19 mouse cellular contexts compared by ENCODE assay signal in the genomic region with DNA sequence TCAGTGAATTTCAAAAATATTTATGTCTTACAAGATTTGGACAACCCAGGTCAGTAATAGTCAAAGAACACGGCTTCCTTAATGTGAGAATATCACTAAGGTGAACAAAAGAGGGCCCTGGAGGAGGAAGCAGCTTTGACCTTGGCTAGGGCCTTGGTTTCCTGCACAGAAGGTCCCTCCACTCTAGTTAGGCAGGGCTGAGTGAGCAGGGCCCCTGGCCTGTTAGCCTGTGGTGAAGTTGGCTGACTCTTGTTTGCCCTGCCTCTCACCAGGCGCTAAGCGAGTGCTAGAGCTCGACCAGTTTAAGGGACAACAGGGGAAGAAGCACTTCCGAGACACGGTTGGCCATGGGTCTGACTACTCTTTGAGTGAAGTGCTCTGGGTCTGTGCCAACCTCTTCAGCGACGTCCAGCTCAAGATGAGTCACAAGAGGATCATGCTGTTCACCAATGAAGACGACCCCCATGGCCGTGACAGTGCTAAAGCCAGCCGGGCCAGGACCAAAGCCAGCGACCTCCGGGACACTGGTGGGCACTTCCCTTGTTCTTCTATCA. TPM values are rescaled to one million over a fixed set of nuclear protein-coding genes. Genes with fewer than 3 reads are reported as not detected.
DNase-seq lines count a peak whose midpoint lies in the region; ATAC-seq and TF ChIP-seq lines count a peak whose summit lies in the region.
"Had no signal": no experiment of that assay in that cellular context is flagged by ENCODE, and none has a peak within 500 bp of the region (broad histone marks: within the 10 kb centered on the region; RNA-seq: fewer than 3 reads in every experiment).

No protein-coding gene starts in this region.

- H3K27me3 ChIP-seq in midbrain, embryonic 11.5 days (ENCODE audit: control insufficient read depth, insufficient read depth, low read length), result no peaks in the 10 kb centered on the region
- H3K27me3 ChIP-seq in midbrain, postnatal 0 days (ENCODE audit: insufficient read depth, low read length), result no peaks in the 10 kb centered on the region
- H3K27me3 ChIP-seq in hindbrain, embryonic 10.5 days (ENCODE audit: insufficient read depth, poor library complexity, severe bottlenecking), result no peaks in the 10 kb centered on the region
- H3K27me3 ChIP-seq: midbrain, embryonic 15.5 days; neural tube, embryonic 12.5 days had no signal

- H3K27ac ChIP-seq in gastrocnemius, adult 2 months, result no peak overlapping the region
- no peak overlapping the region for H3K27ac ChIP-seq in midbrain, embryonic 11.5 days (ENCODE audit: low read depth, low read length)
- no peak overlapping the region for H3K27ac ChIP-seq in midbrain, postnatal 0 days (ENCODE audit: low read depth, low read length)
- no peak overlapping the region for H3K27ac ChIP-seq in hindbrain, embryonic 10.5 days
- H3K27ac ChIP-seq: hindbrain, embryonic 14.5 days; midbrain, embryonic 15.5 days; neural tube, embryonic 12.5 days had no signal

- no peak overlapping the region for H3K4me3 ChIP-seq in gastrocnemius, adult 2 months
- no peak overlapping the region for H3K4me3 ChIP-seq in midbrain, embryonic 11.5 days (ENCODE audit: low read depth, low read length)
- no peak overlapping the region for H3K4me3 ChIP-seq in midbrain, postnatal 0 days (ENCODE audit: low read depth, low read length)
- no peak overlapping the region for H3K4me3 ChIP-seq in hindbrain, embryonic 10.5 days
- H3K4me3 ChIP-seq: erythroblast, embryonic 14.5 days; midbrain, embryonic 15.5 days; neural tube, embryonic 12.5 days had no signal

- WGBS in midbrain, embryonic 11.5 days, result 90% methylated on average over 13 of the region's 13 CpGs
- 88% methylated on average over 13 of the region's 13 CpGs for WGBS in midbrain, postnatal 0 days
- WGBS in hindbrain, embryonic 10.5 days, result 92% methylated on average over 13 of the region's 13 CpGs

- peak; percentile 24 for DNase-seq in gastrocnemius, adult 2 months
- DNase-seq in gastrocnemius, postnatal 10 days, result no peak
- peak; percentile 45 for DNase-seq in midbrain, embryonic 11.5 days (ENCODE audit: low spot score, missing footprints)
- DNase-seq in midbrain, postnatal 0 days (ENCODE audit: low spot score), result no peak
- peak; percentile 28 for DNase-seq in NIH3T3 (ENCODE audit: low read depth)
- DNase-seq in hindbrain, embryonic 10.5 days (ENCODE audit: low spot score), result no peak
- DNase-seq: B cell, adult 2 months; kidney, adult 8-10 months; layer of hippocampus, adult 9-11 months had no signal

- no peak overlapping the region for H3K4me2 ChIP-seq in midbrain, embryonic 11.5 days
- no peak overlapping the region for H3K4me2 ChIP-seq in midbrain, postnatal 0 days (ENCODE audit: low read depth, low read length, poor library complexity, severe bottlenecking)
- H3K4me2 ChIP-seq: hindbrain, embryonic 14.5 days; liver, embryonic 11.5 days; midbrain, embryonic 15.5 days; neural tube, embryonic 12.5 days had no signal

- ATAC-seq in midbrain, embryonic 11.5 days (ENCODE audit: low FRiP score), result no peak
- ATAC-seq in midbrain, postnatal 0 days (ENCODE audit: low FRiP score), result no peak
- 0 out of 2 replicates have a peak, but pooled peaks have one; percentile 42 for ATAC-seq in common myeloid progenitor, adult 5-6 weeks (replicated peaks; ENCODE audit: low read depth, poor library complexity, severe bottlenecking)
- no peak for ATAC-seq in cerebellum, adult (ENCODE audit: insufficient number of reproducible peaks, low FRiP score, low TSS enrichment)
- ATAC-seq: midbrain, embryonic 15.5 days had no signal

- no peaks in the 10 kb centered on the region for H3K9me3 ChIP-seq in midbrain, embryonic 11.5 days (ENCODE audit: control insufficient read depth, low read length)
- no peaks in the 10 kb centered on the region for H3K9me3 ChIP-seq in midbrain, postnatal 0 days (ENCODE audit: low read length)
- no peaks in the 10 kb centered on the region; the same call in 1 of the 2 replicates for H3K9me3 ChIP-seq in hindbrain, embryonic 10.5 days
- H3K9me3 ChIP-seq: midbrain, embryonic 15.5 days; neural tube, embryonic 12.5 days had no signal

- no peak for TF ChIP-seq CTCF in gastrocnemius, adult 2 months (IDR thresholded peaks at IDR 0.05)
- no peak for TF ChIP-seq CTCF in midbrain, postnatal 0 days (IDR thresholded peaks at IDR 0.05)

- intact Hi-C loops in gastrocnemius, adult 2 months (cut with DNase I), result no loop called here

- H3K9ac ChIP-seq in midbrain, embryonic 11.5 days (ENCODE audit: low read length), result no peak overlapping the region
- no peak overlapping the region for H3K9ac ChIP-seq in midbrain, postnatal 0 days (replicated peaks; ENCODE audit: low read length, poor library complexity, severe bottlenecking)
- H3K9ac ChIP-seq: hindbrain, embryonic 14.5 days; midbrain, embryonic 15.5 days; neural tube, embryonic 12.5 days had no signal

- peaks cover 15% of the 10 kb centered on the region for H3K36me3 ChIP-seq in midbrain, embryonic 11.5 days (ENCODE audit: control insufficient read depth, insufficient read depth, low read length)
- peaks cover 38% of the 10 kb centered on the region for H3K36me3 ChIP-seq in midbrain, postnatal 0 days (ENCODE audit: insufficient read depth, low read length)
- peaks cover 91% of the 10 kb centered on the region for H3K36me3 ChIP-seq in hindbrain, embryonic 10.5 days

- H3K4me1 ChIP-seq in midbrain, embryonic 11.5 days (ENCODE audit: control insufficient read depth, insufficient read depth, low read length), result no peaks in the 10 kb centered on the region
- H3K4me1 ChIP-seq in midbrain, postnatal 0 days (ENCODE audit: insufficient read depth, low read length), result no peaks in the 10 kb centered on the region
- H3K4me1 ChIP-seq in hindbrain, embryonic 10.5 days (replicated peaks), result no peaks in the 10 kb centered on the region; the same call in 1 of the 2 replicates
- H3K4me1 ChIP-seq: midbrain, embryonic 15.5 days; neural tube, embryonic 12.5 days had no signal

RNA-seq across cellular contexts. Expression of a gene that starts 11.1 kb away (rescaled TPM):
- total RNA-seq in gastrocnemius, adult 2 months (2021), result 10 to 100 TPM; 14.5 to 20.8 TPM
- total RNA-seq in gastrocnemius, postnatal 10 days (2021), result 10 to 100 TPM; 18.5 to 20.7 TPM
- 33.7 and 37.8 TPM in 2 replicates for polyA plus RNA-seq in midbrain, embryonic 11.5 days (2014; fragmentation: Nextera tagmentation; extraction: Ambion mirVana)
- total RNA-seq in midbrain, postnatal 0 days (2014; rRNA removed), result 26.9 and 31.2 TPM in 2 replicates
- polyA plus RNA-seq in midbrain, postnatal 0 days (2015; fragmentation: Nextera tagmentation; extraction: Ambion mirVana), result 43.9 and 45.7 TPM in 2 replicates
- total RNA-seq in common myeloid progenitor, adult 5-6 weeks (2017), result 12.2 and 13.6 TPM in 2 replicates
- polyA plus RNA-seq in hindbrain, embryonic 10.5 days (2016; fragmentation: Nextera tagmentation; extraction: Ambion mirVana), result 36.4 and 39.7 TPM in 2 replicates

RNA-seq across cellular contexts. Expression of a gene that starts 24.8 kb away (rescaled TPM):
- total RNA-seq in gastrocnemius, adult 2 months (2021), result 10 to 100 TPM; 44.4 to 61.4 TPM
- 10 to 100 TPM; 50.0 to 54.5 TPM for total RNA-seq in gastrocnemius, postnatal 10 days (2021)
- 275 and 283 TPM in 2 replicates for polyA plus RNA-seq in midbrain, embryonic 11.5 days (2014; fragmentation: Nextera tagmentation; extraction: Ambion mirVana)
- total RNA-seq in midbrain, postnatal 0 days (2014; rRNA removed), result 174 and 179 TPM in 2 replicates
- 242 and 274 TPM in 2 replicates for polyA plus RNA-seq in midbrain, postnatal 0 days (2015; fragmentation: Nextera tagmentation; extraction: Ambion mirVana)
- total RNA-seq in common myeloid progenitor, adult 5-6 weeks (2017), result 197 and 206 TPM in 2 replicates
- 276 and 351 TPM in 2 replicates for polyA plus RNA-seq in hindbrain, embryonic 10.5 days (2016; fragmentation: Nextera tagmentation; extraction: Ambion mirVana)

RNA-seq across cellular contexts. Expression of a gene that starts 35.0 kb away (rescaled TPM):
- total RNA-seq in gastrocnemius, adult 2 months (2021), result 10 to 100 TPM; 23.9 to 25.4 TPM
- total RNA-seq in gastrocnemius, postnatal 10 days (2021), result 10 to 100 TPM; 25.5 to 26.0 TPM
- 58.4 and 62.2 TPM in 2 replicates for polyA plus RNA-seq in midbrain, embryonic 11.5 days (2014; fragmentation: Nextera tagmentation; extraction: Ambion mirVana)
- total RNA-seq in midbrain, postnatal 0 days (2014; rRNA removed), result 25.6 and 28.3 TPM in 2 replicates
- polyA plus RNA-seq in midbrain, postnatal 0 days (2015; fragmentation: Nextera tagmentation; extraction: Ambion mirVana), result 23.2 and 28.2 TPM in 2 replicates
- 409 and 444 TPM in 2 replicates for total RNA-seq in common myeloid progenitor, adult 5-6 weeks (2017)
- 62.1 and 75.1 TPM in 2 replicates for polyA plus RNA-seq in hindbrain, embryonic 10.5 days (2016; fragmentation: Nextera tagmentation; extraction: Ambion mirVana)

RNA-seq across cellular contexts. Expression of a gene that starts 36.3 kb away (rescaled TPM):
- not detected for total RNA-seq in gastrocnemius, adult 2 months (2021)
- total RNA-seq in gastrocnemius, postnatal 10 days (2021), result not detected
- not detected in 2 replicates for polyA plus RNA-seq in midbrain, embryonic 11.5 days (2014; fragmentation: Nextera tagmentation; extraction: Ambion mirVana)
- 0.05 TPM in 1 of 2 replicates, not detected in the other for total RNA-seq in midbrain, postnatal 0 days (2014; rRNA removed)
- polyA plus RNA-seq in midbrain, postnatal 0 days (2015; fragmentation: Nextera tagmentation; extraction: Ambion mirVana), result not detected in 2 replicates
- not detected in 2 replicates for total RNA-seq in common myeloid progenitor, adult 5-6 weeks (2017)
- polyA plus RNA-seq in hindbrain, embryonic 10.5 days (2016; fragmentation: Nextera tagmentation; extraction: Ambion mirVana), result not detected in 2 replicates
- total RNA-seq: ES-E14; heart, adult 18-20 months; left cerebral cortex, postnatal 25 days had no signal
- polyA plus RNA-seq: erythroblast, embryonic 14.5 days; hindbrain, embryonic 14.5 days; liver, embryonic 11.5 days; midbrain, embryonic 15.5 days had no signal

RNA-seq across cellular contexts. Expression of a gene that starts 42.3 kb away (rescaled TPM):
- not detected for total RNA-seq in gastrocnemius, adult 2 months (2021)
- not detected for total RNA-seq in gastrocnemius, postnatal 10 days (2021)
- polyA plus RNA-seq in midbrain, embryonic 11.5 days (2014; fragmentation: Nextera tagmentation; extraction: Ambion mirVana), result not detected in 2 replicates
- total RNA-seq in midbrain, postnatal 0 days (2014; rRNA removed), result not detected in 2 replicates
- polyA plus RNA-seq in midbrain, postnatal 0 days (2015; fragmentation: Nextera tagmentation; extraction: Ambion mirVana), result not detected in 2 replicates
- total RNA-seq in common myeloid progenitor, adult 5-6 weeks (2017), result not detected in 2 replicates
- not detected in 2 replicates for polyA plus RNA-seq in hindbrain, embryonic 10.5 days (2016; fragmentation: Nextera tagmentation; extraction: Ambion mirVana)
- total RNA-seq: heart, adult 18-20 months; left cerebral cortex, postnatal 25 days had no signal
- polyA plus RNA-seq: erythroblast, embryonic 14.5 days; hindbrain, embryonic 14.5 days; liver, embryonic 11.5 days; midbrain, embryonic 15.5 days; neural tube, embryonic 12.5 days had no signal

Comparison
In these comparisons a context has a peak if more than half of its experiments do, and no peak if none do; other contexts are left out.
1. DNase-seq: peak in gastrocnemius, adult 2 months (single experiment), midbrain, embryonic 11.5 days (single experiment) and NIH3T3 (single experiment); none in gastrocnemius, postnatal 10 days (single experiment), midbrain, postnatal 0 days (single experiment) and hindbrain, embryonic 10.5 days (single experiment).
2. RNA of a gene that starts 35.0 kb away (total RNA-seq): 409 to 444 TPM in common myeloid progenitor, adult 5-6 weeks; 25.5 to 26.0 TPM in gastrocnemius, postnatal 10 days, 25.6 to 28.3 TPM in midbrain, postnatal 0 days and 23.9 to 25.4 TPM in gastrocnemius, adult 2 months; every median in the first group is over 10 times any median in the second.